Mouse (Mus musculus) MEL (cell line): ENCODE results near the gene E130309D02Rik.

Experiments used
- CTCF ChIP-seq, 3 experiments: IDR thresholded peaks in 2 of 3; conservative IDR thresholded peaks in 1 of 3; 2 replicates each; pipeline ENCODE4 v1.5.1; 2011 to 2012; ENCODE audit warnings: low read length in 3 of 3, low read depth in 2 of 3, mild to moderate bottlenecking in 2 of 3, improper control_type of control experiment in 1 of 3, inconsistent platforms in 1 of 3, mixed read lengths in 1 of 3, moderate library complexity in 1 of 3; ENCODE audit not compliant: control insufficient read depth in 1 of 3, insufficient read depth in 1 of 3, poor library complexity in 1 of 3, severe bottlenecking in 1 of 3
- EP300 ChIP-seq, 2 experiments: IDR thresholded peaks; 2 replicates each; pipeline ENCODE4 v1.6.1; 2011; ENCODE audit warnings: improper control_type of control experiment in 2 of 2, low read length in 2 of 2, low read depth in 1 of 2, mild to moderate bottlenecking in 1 of 2
- HCFC1 ChIP-seq: IDR thresholded peaks from 2 replicates; pipeline ENCODE4 v1.6.1; 2012; ENCODE audit warnings: low read depth, mild to moderate bottlenecking, inconsistent platforms, low read length, improper control_type of control experiment, moderate library complexity
- MAFK ChIP-seq: IDR thresholded peaks from 2 replicates; pipeline ENCODE4 v1.6.1; 2011; ENCODE audit warnings: low read depth, mild to moderate bottlenecking, low read length, improper control_type of control experiment, borderline replicate concordance
- NELFE ChIP-seq: IDR thresholded peaks from 2 replicates; pipeline ENCODE4 v1.6.1; 2011; ENCODE audit warnings: low read depth, low read length, improper control_type of control experiment
- NRF1 ChIP-seq: IDR thresholded peaks from 2 replicates; pipeline ENCODE4 v1.6.1; 2014; ENCODE audit warnings: low read depth, mild to moderate bottlenecking, inconsistent platforms, low read length, improper control_type of control experiment, moderate library complexity; ENCODE audit not compliant: poor library complexity, insufficient read depth, severe bottlenecking
- POLR2A ChIP-seq, 2 experiments: IDR thresholded peaks; 2 replicates each; pipeline ENCODE4 v1.6.1; 2011 to 2012; ENCODE audit warnings: low read length in 2 of 2, mild to moderate bottlenecking in 2 of 2, control low read depth in 1 of 2, improper control_type of control experiment in 1 of 2, low read depth in 1 of 2, moderate library complexity in 1 of 2; ENCODE audit not compliant: control insufficient read depth in 1 of 2, insufficient read depth in 1 of 2, poor library complexity in 1 of 2
- POLR2AphosphoS2 ChIP-seq: IDR thresholded peaks from 2 replicates; pipeline ENCODE4 v1.6.1; 2011; ENCODE audit warnings: low read length, improper control_type of control experiment
- SIN3A ChIP-seq: IDR thresholded peaks from 2 replicates; pipeline ENCODE4 v1.6.1; 2012; ENCODE audit warnings: low read length, improper control_type of control experiment, inconsistent platforms
- ZMIZ1 ChIP-seq: IDR thresholded peaks from 2 replicates; pipeline ENCODE4 v1.6.1; 2012; ENCODE audit warnings: low read depth, mild to moderate bottlenecking, inconsistent platforms, low read length, improper control_type of control experiment, moderate library complexity
- ZNF384 ChIP-seq: IDR thresholded peaks from 2 replicates; pipeline ENCODE4 v1.6.1; 2012; ENCODE audit warnings: low read depth, mild to moderate bottlenecking, inconsistent platforms, low read length, improper control_type of control experiment

GRCm38 (mm10) chr5:143270151-143270519, 45.0 kb downstream of the E130309D02Rik start:
- TF ChIP-seq ZNF384 (no peak), CTCF (IDR thresholded peaks at IDR 0.05 in 2 of 3, conservative IDR thresholded peaks at IDR 0.05 in 1 of 3; ENCODE audit: control insufficient read depth in 1 of 3, insufficient read depth in 1 of 3, low read depth in 2 of 3, low read length in 3 of 3, poor library complexity in 1 of 3, severe bottlenecking in 1 of 3) (no peak), POLR2A (IDR thresholded peaks at IDR 0.05; ENCODE audit: control insufficient read depth in 1 of 2, insufficient read depth in 1 of 2, low read depth in 1 of 2, low read length in 2 of 2, poor library complexity in 1 of 2) (no peak; a peak in 2 of 4 replicates), EP300 (IDR thresholded peaks at IDR 0.05; ENCODE audit: low read depth in 1 of 2, low read length in 2 of 2) (no peak), MAFK (no peak), ZMIZ1 (no peak; the same call in 1 of the 2 replicates), HCFC1 (no peak), NELFE (no peak), NRF1 (no peak), POLR2AphosphoS2 (no peak), SIN3A (no peak)
